Mouse (Mus musculus) kidney, embryonic 14.5 days (tissue): ENCODE measurements around the gene Pdzd8. TPM values are rescaled to one million over a fixed set of nuclear protein-coding genes. Genes with fewer than 3 reads are reported as not detected.

Experiments used
- ATAC-seq: fragments of 200-750 bp; cut with Nextera tagmentation; 2 replicates; pipeline ENCODE4 v1.8.0; 2017; ENCODE audit warnings: moderate number of reproducible peaks, mild to moderate bottlenecking, moderate TSS enrichment, moderate library complexity; ENCODE audit not compliant: low FRiP score, low TSS enrichment
- H3K27ac ChIP-seq: fragments of 300-500 bp; sonication (generic); 2 replicates; pipeline ENCODE4 v1.5.1; 2014; ENCODE audit warnings: low read depth, mild to moderate bottlenecking, low read length, moderate library complexity, mixed read lengths
- H3K27me3 ChIP-seq: fragments of 300-500 bp; sonication (generic); 2 replicates; pipeline ENCODE4 v1.6.1; 2014; ENCODE audit warnings: mild to moderate bottlenecking, low read length; ENCODE audit not compliant: control insufficient read depth, insufficient read depth
- H3K36me3 ChIP-seq: fragments of 300-500 bp; sonication (generic); 2 replicates; pipeline ENCODE4 v1.6.1; 2014; ENCODE audit warnings: low read length, mixed read lengths; ENCODE audit not compliant: control insufficient read depth, insufficient read depth
- H3K4me1 ChIP-seq: fragments of 300-500 bp; sonication (generic); 2 replicates; pipeline ENCODE4 v1.6.1; 2014; ENCODE audit warnings: low read length, mixed read lengths; ENCODE audit not compliant: control insufficient read depth, insufficient read depth
- H3K4me2 ChIP-seq: fragments of 300-500 bp; sonication (generic); replicated peaks from 2 replicates; pipeline ENCODE4 v1.6.1; 2014; ENCODE audit warnings: low read depth, mild to moderate bottlenecking, low read length
- H3K4me3 ChIP-seq: fragments of 300-500 bp; sonication (generic); 2 replicates; pipeline ENCODE4 v1.5.1; 2014; ENCODE audit warnings: mild to moderate bottlenecking, low read length
- H3K9ac ChIP-seq: fragments of 300-500 bp; sonication (generic); 2 replicates; pipeline ENCODE4 v1.6.1; 2014; ENCODE audit warnings: low read depth, mild to moderate bottlenecking, low read length, moderate library complexity
- H3K9me3 ChIP-seq: fragments of 300-500 bp; sonication (generic); 2 replicates; pipeline ENCODE4 v1.6.1; 2016; ENCODE audit warnings: low read length; ENCODE audit not compliant: control insufficient read depth
- WGBS: fragments of 180-500 bp; shearing (Covaris S2); extraction: QIAGEN DNeasy Blood & Tissue Kit; methylation state at CpG from one replicate; pipeline ENCODE4 v1.1.7; 2014; 5-methylcytosine and 5-hydroxymethylcytosine counted together
- polyA plus RNA-seq: library from polyadenylated mRNA; unstranded; fragments of >200 nt; fragmentation: Nextera tagmentation; extraction: Ambion mirVana; gene quantifications from 2 replicates; pipeline ENCODE4 v1.2.1, GENCODE M21; 2014

Pdzd8 gene
- polyA plus RNA-seq = 13.8 and 18.8 TPM in 2 replicates

DNA sequence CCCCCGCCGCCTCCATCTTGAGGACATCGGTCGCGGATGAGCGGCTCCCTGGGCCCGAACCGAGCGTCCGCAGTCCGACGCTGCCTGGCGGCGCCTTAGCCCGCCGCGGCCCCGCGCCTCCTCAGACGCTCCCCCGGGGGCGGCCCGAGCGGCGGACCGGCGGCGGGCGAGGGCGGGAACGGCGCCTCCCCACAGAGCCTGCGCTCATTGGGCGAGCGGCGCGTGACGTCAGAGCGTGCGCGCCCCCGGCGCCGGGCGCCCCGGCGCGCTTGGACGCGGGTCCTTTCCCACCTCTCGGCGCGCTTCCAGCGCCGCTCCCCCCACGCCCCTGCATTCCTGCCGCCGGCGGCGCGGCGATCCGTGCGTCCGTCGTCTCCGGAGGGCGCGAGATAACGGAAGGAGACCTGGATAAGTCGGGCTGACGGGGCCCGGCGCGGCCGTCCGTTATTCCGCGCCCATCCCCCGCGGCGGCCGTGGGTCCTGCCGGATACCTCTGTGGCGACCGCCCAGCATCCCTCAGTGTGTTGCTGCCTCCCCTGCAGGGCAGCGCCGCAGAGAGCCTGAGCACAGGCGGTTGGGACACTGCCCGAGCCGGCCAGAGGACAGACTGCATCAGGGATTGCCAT is at the start of gene Pdzd8:
Gene Pdzd8 (minus strand): TSS at position 123 of the 626 bp plus-strand sequence.
- H3K4me1 ChIP-seq = peaks cover 24% of the 10 kb centered on the region
- H3K27me3 ChIP-seq = no peaks in the 10 kb centered on the region
- under 1% methylated on average over 63 of the region's 91 CpGs for WGBS
- ATAC-seq = peak; percentile 95
- H3K9me3 ChIP-seq = no peaks in the 10 kb centered on the region
- no peaks in the 10 kb centered on the region for H3K36me3 ChIP-seq
- peak within 1 kb of the TSS; percentile 88 for H3K9ac ChIP-seq
- H3K4me3 ChIP-seq = peak within 1 kb of the TSS; percentile 92
- H3K27ac ChIP-seq = peak within 1 kb of the TSS; percentile 93
- peak within 1 kb of the TSS; percentile 99 for H3K4me2 ChIP-seq

DNA sequence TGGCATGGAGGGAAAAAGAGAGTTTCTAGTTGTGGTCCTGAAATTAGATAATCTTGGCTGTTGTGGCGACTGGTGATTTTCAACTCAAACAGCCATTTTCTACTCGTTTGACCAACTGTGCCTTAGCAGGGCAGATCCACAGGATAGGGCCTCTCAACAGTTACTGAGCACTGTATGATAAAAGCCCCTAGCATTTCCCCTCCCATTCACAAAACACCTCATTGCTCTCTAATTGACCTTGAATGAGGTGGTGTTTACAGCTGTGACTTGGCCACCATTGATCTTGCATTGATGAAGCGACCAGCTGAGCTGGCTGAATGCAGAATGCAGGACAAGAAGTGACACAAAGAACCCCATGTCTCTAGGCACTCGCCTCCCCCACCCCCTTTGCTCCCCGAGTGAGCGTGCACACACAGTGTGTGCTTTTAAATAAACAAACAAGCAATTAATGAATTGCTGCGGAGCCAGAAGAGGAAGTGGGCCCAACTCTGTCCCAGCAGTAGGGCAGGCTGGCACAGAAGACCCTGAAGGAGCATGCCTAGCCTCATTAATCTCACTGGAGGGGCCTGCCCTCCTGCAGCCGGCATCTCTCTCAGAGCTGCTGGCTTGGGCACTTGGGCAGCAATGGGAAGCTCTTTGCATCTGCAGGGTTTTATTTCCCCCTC is 48.3 kb upstream of the Pdzd8 start:
- ATAC-seq = no peak
- no peak overlapping the region for H3K27ac ChIP-seq

DNA sequence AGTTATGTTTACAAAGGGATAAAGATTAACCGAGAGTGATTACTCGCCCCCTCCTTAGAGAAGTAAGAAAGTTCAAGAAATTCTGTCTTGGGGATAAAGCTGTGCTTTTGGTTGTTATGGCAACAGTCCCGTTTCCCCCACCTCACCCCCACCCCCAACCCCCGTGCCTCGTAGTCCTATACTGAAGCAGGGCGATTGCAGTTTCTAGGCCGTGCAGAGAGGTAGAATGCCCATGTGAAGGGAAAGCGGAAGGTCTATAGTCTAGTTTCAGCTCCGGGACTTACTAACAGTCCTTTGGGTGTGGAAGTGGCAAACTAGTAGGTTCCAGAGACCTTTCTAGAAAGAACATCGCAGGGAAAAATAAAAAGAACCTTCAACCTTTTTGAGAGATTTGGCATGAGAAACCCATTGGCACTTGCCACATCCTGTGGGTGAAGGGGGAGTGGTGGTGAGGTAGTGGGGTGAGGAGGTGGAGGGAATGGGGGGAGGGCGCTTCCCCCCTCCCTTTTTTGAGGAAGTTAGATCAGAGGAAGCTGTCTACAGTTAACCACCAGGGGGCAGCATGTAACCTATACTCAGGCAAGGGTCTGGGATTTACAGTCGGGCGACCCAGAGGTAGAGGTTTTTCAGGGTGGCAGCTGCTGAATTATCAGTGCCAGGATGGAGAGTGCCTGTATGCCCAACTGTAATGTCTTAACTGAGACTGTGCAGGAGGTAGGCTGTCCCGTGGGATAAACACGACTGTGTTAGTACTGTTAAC is 43.4 kb upstream of the Pdzd8 start:
- Histone ChIP-seq H3K4me1 (peaks cover 4% of the 10 kb centered on the region; the same call in 1 of the 2 replicates), H3K9ac (no peak overlapping the region), H3K27ac (no peak overlapping the region), H3K4me3 (no peak overlapping the region), H3K4me2 (peak overlapping the region; percentile 15; the same call in 1 of the 2 replicates), H3K27me3 (peaks cover 4% of the 10 kb centered on the region; the same call in 1 of the 2 replicates), H3K36me3 (no peaks in the 10 kb centered on the region), H3K9me3 (no peaks in the 10 kb centered on the region)
- 29% methylated on average over 15 of the region's 15 CpGs for WGBS
- peak; percentile 46; the same call in 1 of the 2 replicates for ATAC-seq

More for the DNA sequence above, 48.3 kb upstream of the Pdzd8 start:
- H3K36me3 ChIP-seq = no peaks in the 10 kb centered on the region
- no peaks in the 10 kb centered on the region for H3K27me3 ChIP-seq
- H3K4me1 ChIP-seq = peaks cover 5% of the 10 kb centered on the region; the same call in 1 of the 2 replicates
- H3K9me3 ChIP-seq = no peaks in the 10 kb centered on the region
- H3K9ac ChIP-seq = no peak overlapping the region
- H3K4me3 ChIP-seq = no peak overlapping the region
- no peak overlapping the region for H3K4me2 ChIP-seq
- WGBS = 29% methylated on average over 8 of the region's 8 CpGs

DNA sequence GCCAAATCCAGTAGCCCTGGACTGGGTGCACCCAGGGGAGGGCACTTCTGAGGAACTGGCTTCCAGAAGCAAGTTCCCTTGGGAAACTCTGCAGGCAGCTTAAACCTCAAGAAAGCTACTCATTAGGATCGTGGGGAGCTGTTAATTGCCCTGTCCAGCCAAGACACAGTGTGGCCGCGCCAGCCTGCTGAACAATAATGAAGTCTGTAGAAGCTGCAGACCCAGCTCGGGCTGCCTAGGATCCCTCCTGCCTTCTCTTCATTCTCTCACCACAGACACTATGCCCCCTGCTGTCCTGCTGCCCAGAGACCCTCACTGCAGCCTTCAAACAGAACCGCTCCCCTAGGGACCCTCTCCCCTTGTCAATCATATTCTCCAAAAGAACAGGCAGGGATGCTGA is 42.8 kb upstream of the Pdzd8 start:
- no peak overlapping the region for H3K4me3 ChIP-seq
- H3K36me3 ChIP-seq = no peaks in the 10 kb centered on the region
- no peaks in the 10 kb centered on the region for H3K9me3 ChIP-seq
- WGBS = 23% methylated on average over 5 of the region's 5 CpGs
- 0 out of 2 replicates have a peak, but pooled peaks cover 3% of the 10 kb centered on the region for H3K4me1 ChIP-seq
- no peak overlapping the region for H3K27ac ChIP-seq
- H3K9ac ChIP-seq = no peak overlapping the region
- no peak for ATAC-seq
- peaks cover 4% of the 10 kb centered on the region; the same call in 1 of the 2 replicates for H3K27me3 ChIP-seq
- no peak overlapping the region for H3K4me2 ChIP-seq

DNA sequence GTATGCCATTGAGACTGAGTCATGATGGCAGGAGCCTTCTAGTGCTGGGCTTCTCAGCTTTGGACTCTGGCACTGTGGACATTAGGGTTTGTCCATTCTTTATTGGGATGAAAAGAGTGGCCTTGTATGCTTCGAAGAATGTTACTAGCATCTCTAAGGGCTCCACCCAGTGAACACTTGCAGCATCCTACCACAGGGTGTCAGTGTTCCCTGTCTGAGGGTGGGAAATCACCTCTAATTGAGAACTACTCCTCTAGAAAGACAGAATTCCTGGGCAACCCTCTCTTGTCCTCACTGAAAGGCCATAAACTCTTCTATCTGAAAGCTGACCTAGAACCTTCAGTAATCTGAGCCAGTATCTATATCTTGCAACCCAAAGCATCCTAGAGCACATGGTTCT is 41.6 kb upstream of the Pdzd8 start:
- Histone ChIP-seq H3K27me3 (peaks cover 4% of the 10 kb centered on the region; the same call in 1 of the 2 replicates), H3K36me3 (no peaks in the 10 kb centered on the region), H3K27ac (no peak overlapping the region), H3K9ac (no peak overlapping the region), H3K4me2 (no peak overlapping the region), H3K4me1 (0 out of 2 replicates have a peak, but pooled peaks cover 3% of the 10 kb centered on the region), H3K9me3 (no peaks in the 10 kb centered on the region), H3K4me3 (no peak overlapping the region)
- 40% methylated on average over 1 of the region's 1 CpGs for WGBS
- no peak for ATAC-seq

DNA sequence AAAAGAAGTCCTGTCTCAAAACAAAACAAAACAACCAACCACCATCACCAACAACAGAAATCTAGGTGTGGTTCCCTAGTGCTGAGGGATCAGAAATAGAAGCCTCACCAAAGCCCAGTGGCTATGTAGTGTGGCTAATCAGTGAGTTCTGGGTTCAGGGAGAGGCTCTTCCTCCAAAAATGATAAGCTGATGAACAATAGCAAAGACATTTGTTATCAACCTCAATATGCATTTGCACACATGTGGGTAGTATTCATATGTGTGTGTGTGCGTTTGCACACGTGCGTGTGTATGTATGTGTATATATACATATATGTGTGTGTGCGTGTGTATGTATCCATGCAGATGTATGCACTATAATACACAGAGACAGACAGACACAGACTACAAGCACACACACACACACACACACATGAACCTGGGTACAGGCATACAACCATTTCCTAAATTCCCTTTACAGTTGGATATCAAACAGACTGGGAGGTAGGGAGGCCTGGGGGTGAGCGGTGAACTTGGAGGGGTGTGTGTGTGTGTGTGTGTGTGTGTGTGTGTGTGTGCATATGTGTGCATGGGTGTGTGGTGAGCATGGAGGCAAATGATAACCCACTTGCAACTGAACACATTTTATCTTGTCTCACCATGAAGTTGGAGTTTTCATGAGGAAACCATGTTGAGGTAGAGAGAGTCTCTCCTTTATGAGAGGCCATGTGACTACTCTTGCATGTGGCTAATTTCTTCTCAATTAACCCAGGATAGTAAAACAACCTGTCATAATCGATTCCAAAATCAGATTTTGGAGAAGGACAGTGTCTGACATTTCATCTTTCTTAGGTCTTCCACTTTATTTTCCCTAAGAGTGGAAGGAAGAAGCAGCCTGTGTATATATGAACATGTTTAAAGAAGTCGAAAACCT is 39.3 kb upstream of the Pdzd8 start:
- Histone ChIP-seq H3K4me2 (no peak overlapping the region), H3K27me3 (peaks cover 4% of the 10 kb centered on the region; the same call in 1 of the 2 replicates), H3K9me3 (no peaks in the 10 kb centered on the region), H3K4me3 (no peak overlapping the region), H3K36me3 (no peaks in the 10 kb centered on the region), H3K4me1 (0 out of 2 replicates have a peak, but pooled peaks cover 3% of the 10 kb centered on the region), H3K9ac (no peak overlapping the region), H3K27ac (no peak overlapping the region)
- WGBS = 92% methylated on average over 7 of the region's 7 CpGs
- ATAC-seq = no peak

DNA sequence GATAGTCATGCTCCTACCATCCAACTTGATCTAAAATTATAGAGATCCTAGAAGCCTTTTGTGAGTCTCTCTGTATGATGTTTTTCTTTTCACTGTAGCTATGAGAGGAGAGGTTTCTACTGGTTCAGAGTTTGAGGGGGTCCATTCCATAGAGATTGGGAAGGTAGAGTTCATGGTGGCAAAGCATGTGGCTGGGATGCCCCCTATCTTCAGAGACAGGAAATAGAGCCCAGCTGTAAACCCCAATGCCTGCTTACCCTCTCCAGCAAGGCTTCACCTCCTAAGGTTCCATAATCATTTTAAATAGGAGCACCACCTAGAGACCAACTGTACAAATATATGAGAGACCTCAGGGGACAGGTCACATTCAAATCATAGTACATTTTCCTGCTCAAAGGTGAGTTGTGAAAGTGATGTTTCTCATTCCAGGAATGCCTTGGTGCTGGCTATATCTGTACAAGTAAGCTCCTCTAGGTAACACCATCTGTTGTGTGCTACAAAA is 36.9 kb upstream of the Pdzd8 start:
- H3K36me3 ChIP-seq = no peaks in the 10 kb centered on the region
- ATAC-seq = no peak
- H3K4me3 ChIP-seq = no peak overlapping the region
- H3K27ac ChIP-seq = no peak overlapping the region
- no peaks in the 10 kb centered on the region for H3K4me1 ChIP-seq
- H3K9ac ChIP-seq = no peak overlapping the region
- H3K4me2 ChIP-seq = no peak overlapping the region
- no peaks in the 10 kb centered on the region for H3K27me3 ChIP-seq
- no peaks in the 10 kb centered on the region for H3K9me3 ChIP-seq

DNA sequence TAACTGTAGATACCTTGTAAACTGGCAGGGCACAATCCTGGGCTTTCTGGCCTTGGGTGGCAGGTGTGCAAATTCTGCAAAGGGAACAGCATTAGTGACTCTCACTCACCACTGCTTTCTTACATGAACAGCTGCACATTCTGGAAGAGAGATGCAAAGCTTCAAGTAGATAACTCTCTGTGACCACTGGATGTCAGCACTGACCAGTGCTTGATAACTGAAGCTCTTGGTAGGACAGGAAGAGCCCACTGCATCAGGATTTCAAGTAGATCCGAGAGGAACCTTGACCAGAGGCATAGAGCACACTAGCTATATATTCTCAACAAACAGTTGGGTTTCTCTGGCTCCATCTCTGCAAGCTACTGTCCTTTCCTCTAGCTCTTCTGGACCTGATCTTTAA is 34.4 kb upstream of the Pdzd8 start:
- Histone ChIP-seq H3K27ac (no peak overlapping the region), H3K4me2 (no peak overlapping the region), H3K36me3 (no peaks in the 10 kb centered on the region), H3K4me1 (no peaks in the 10 kb centered on the region), H3K9me3 (no peaks in the 10 kb centered on the region), H3K9ac (no peak overlapping the region), H3K4me3 (no peak overlapping the region), H3K27me3 (no peaks in the 10 kb centered on the region)
- WGBS = 38% methylated on average over 1 of the region's 1 CpGs
- ATAC-seq = no peak
